Mouse (Mus musculus): ENCODE results near the gene Igdcc3. TPM values are rescaled to one million over a fixed set of nuclear protein-coding genes. Genes with fewer than 3 reads are reported as not detected.

Igdcc3 gene
- polyA plus RNA-seq, 1 experiment from 2014 or later = 2.4 TPM

DNA sequence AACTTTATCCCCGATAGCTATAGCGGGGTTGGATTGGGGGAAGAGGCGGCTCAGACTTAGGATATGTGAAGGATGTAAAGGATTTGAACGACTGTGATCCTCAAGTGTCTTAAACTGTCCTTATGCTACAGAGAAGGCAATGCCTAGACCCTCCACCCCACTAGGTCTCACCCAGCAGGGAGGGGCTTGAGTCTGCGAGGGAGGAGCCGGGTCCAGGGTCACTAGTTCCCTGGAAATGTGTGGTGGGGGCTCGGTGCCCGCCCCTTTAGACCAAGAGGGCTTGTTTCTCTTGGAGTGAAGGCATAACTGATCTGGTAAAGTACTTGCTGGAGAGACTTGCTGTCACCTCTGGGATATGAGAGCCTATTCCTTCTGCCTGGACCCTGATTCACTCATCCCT lies 1.4 kb downstream of the Igdcc3 start:
- Histone ChIP-seq H3K27ac (no peak overlapping the region), H3K9ac (ENCODE audit: low read depth, low read length) (peak overlapping the region; percentile 73; the same call in 1 of the 2 replicates), H3K27me3 (ENCODE audit: insufficient read depth, low read length) (peaks cover 3% of the 10 kb centered on the region; the same call in 1 of the 2 replicates), H3K9me3 (replicated peaks; ENCODE audit: low read length) (no peaks in the 10 kb centered on the region), H3K4me3 (replicated peaks; ENCODE audit: low read depth, low read length) (peak overlapping the region; percentile 74), H3K4me1 (replicated peaks; ENCODE audit: insufficient read depth, low read length) (peaks cover 14% of the 10 kb centered on the region; the same call in 1 of the 2 replicates), H3K36me3 (ENCODE audit: insufficient read depth, low read length) (no peaks in the 10 kb centered on the region), H3K4me2 (ENCODE audit: low read length) (peak overlapping the region; percentile 99)
- 4% methylated on average over 8 of the region's 8 CpGs for WGBS
- TF ChIP-seq CTCF (IDR thresholded peaks at IDR 0.05; ENCODE audit: low read depth) = no peak
- ATAC-seq (replicated peaks; ENCODE audit: low FRiP score, low read depth) = no peak
- peak; percentile 27 for DNase-seq (ENCODE audit: low spot score)

DNA sequence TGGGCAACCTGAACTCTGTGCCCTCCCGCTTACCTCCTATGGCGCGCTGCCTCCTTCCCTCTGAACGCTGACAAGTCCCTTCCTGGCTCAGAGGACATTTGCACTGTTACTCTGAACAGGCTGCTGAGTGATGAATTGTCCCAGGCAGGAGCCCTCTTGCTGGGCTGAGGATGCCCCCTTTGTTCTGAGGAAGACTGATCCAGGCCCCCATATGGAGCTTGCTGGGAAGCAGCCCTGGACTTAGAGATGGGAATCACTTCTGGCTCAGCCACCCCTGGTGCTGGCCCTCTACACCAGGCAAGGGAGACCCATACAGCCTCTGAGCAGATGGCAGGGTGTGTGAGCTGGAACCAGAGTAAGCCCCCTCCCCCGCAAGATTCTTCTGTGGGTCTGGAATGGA lies 5.0 kb downstream of the Igdcc3 start:
- no peaks in the 10 kb centered on the region for H3K9me3 ChIP-seq (replicated peaks; ENCODE audit: low read length)
- H3K27ac ChIP-seq = no peak overlapping the region
- WGBS = 67% methylated on average over 5 of the region's 5 CpGs
- no peaks in the 10 kb centered on the region for H3K36me3 ChIP-seq (ENCODE audit: insufficient read depth, low read length)
- DNase-seq (ENCODE audit: low spot score) = no peak
- no peak overlapping the region for H3K9ac ChIP-seq (ENCODE audit: low read depth, low read length)
- H3K4me1 ChIP-seq (replicated peaks; ENCODE audit: insufficient read depth, low read length) = peaks cover 11% of the 10 kb centered on the region; the same call in 1 of the 2 replicates
- no peak for ATAC-seq (replicated peaks; ENCODE audit: low FRiP score, low read depth)
- TF ChIP-seq CTCF (IDR thresholded peaks at IDR 0.05; ENCODE audit: low read depth) = no peak
- H3K4me2 ChIP-seq (ENCODE audit: low read length) = no peak overlapping the region
- H3K27me3 ChIP-seq (ENCODE audit: insufficient read depth, low read length) = peaks cover 3% of the 10 kb centered on the region; the same call in 1 of the 2 replicates
- H3K4me3 ChIP-seq (replicated peaks; ENCODE audit: low read depth, low read length) = no peak overlapping the region

DNA sequence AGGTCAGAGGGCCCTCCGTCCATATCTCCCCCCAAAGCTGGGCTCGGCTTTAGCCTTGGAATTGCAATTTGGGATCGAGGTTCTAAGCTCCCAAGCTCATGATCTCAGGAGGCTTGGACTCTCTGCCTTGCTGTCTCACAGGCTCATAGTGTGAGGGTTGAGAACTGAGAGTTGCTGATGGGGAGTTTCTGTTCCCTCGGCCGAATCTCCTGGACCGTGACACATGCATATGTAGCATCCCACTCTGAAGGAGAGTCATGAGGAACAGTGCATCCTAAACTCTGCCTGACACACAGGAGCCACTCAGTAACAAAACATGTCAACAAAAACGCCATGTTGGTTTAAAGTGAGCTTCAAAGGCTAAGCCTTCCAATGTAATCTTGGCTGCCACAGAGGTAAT lies 7.5 kb downstream of the Igdcc3 start:
- Histone ChIP-seq H3K4me2 (ENCODE audit: low read length) (no peak overlapping the region), H3K4me3 (replicated peaks; ENCODE audit: low read depth, low read length) (no peak overlapping the region), H3K4me1 (replicated peaks; ENCODE audit: insufficient read depth, low read length) (peaks cover 6% of the 10 kb centered on the region), H3K27me3 (ENCODE audit: insufficient read depth, low read length) (no peaks in the 10 kb centered on the region), H3K36me3 (ENCODE audit: insufficient read depth, low read length) (no peaks in the 10 kb centered on the region), H3K9ac (ENCODE audit: low read depth, low read length) (no peak overlapping the region), H3K27ac (no peak overlapping the region), H3K9me3 (replicated peaks; ENCODE audit: low read length) (no peaks in the 10 kb centered on the region)
- DNase-seq (ENCODE audit: low spot score) (no peak), ATAC-seq (replicated peaks; ENCODE audit: low FRiP score, low read depth) (no peak)
- no peak for TF ChIP-seq CTCF (IDR thresholded peaks at IDR 0.05; ENCODE audit: low read depth)
- 86% methylated on average over 7 of the region's 7 CpGs for WGBS

DNA sequence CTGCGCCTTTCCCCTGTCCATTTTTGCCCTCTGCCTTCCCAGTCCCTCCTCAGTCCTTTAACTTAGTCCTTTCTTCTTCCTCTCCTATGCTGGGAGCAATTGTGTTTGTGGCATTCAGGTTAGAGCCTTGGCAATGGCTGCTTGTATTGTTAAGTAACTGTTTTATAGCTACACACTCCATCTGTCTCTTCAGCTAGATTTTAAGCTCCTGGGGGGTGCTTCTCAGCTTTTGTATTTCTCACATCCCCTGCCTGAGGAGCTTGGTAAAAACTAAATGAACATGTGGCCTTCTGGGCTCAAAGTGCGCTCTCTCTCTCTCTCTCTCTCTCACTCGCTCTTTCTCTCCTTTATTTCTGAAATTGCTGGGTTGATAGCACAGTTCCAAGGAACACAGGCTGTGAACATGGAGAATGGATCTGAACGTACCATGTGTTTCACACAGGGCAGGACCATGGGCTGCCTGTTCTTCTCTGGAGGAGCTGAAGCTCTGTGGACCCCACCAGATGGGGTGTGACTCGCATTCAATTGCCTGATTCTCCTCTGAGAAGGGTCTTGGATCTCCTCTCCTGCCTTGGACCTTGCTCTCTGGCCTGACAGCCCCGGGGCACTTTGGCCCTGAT lies 11.8 kb downstream of the Igdcc3 start:
- ATAC-seq (replicated peaks; ENCODE audit: low FRiP score, low read depth) (0 out of 2 replicates have a peak, but pooled peaks have one; percentile 12), DNase-seq (ENCODE audit: low spot score) (no peak)
- no peak for TF ChIP-seq CTCF (IDR thresholded peaks at IDR 0.05; ENCODE audit: low read depth)
- no peaks in the 10 kb centered on the region for H3K36me3 ChIP-seq (ENCODE audit: insufficient read depth, low read length)
- peaks cover 36% of the 10 kb centered on the region for H3K4me1 ChIP-seq (replicated peaks; ENCODE audit: insufficient read depth, low read length)
- H3K4me2 ChIP-seq (ENCODE audit: low read length) = no peak overlapping the region
- no peak overlapping the region for H3K4me3 ChIP-seq (replicated peaks; ENCODE audit: low read depth, low read length)
- H3K9me3 ChIP-seq (replicated peaks; ENCODE audit: low read length) = no peaks in the 10 kb centered on the region
- WGBS = 69% methylated on average over 6 of the region's 6 CpGs
- no peaks in the 10 kb centered on the region for H3K27me3 ChIP-seq (ENCODE audit: insufficient read depth, low read length)
- peak overlapping the region; percentile 47; the same call in 1 of the 2 replicates for H3K27ac ChIP-seq
- H3K9ac ChIP-seq (ENCODE audit: low read depth, low read length) = 0 out of 2 replicates have a peak overlapping the region, but pooled peaks have one; percentile 23

DNA sequence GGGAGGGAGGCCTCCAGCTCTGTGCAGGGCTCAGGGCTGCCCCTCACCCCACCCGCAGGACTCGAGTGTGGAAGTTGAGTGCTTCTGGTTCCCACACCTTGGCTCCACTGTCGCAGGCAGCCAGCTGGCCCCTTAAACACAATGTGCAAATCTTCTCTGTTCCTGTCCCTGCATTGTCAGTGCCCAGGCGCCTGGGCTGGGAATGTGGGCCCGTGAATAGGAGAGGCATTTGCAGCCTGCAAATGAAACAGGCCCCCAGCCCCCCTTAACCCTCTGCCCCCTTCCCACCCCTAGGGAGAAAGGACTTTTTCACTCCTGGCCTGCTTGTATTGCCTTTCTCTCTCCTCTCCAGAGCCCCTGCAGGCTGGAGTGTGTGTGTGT lies 12.3 kb downstream of the Igdcc3 start:
- peaks cover 36% of the 10 kb centered on the region for H3K4me1 ChIP-seq (replicated peaks; ENCODE audit: insufficient read depth, low read length)
- no peaks in the 10 kb centered on the region for H3K9me3 ChIP-seq (replicated peaks; ENCODE audit: low read length)
- H3K9ac ChIP-seq (ENCODE audit: low read depth, low read length) = 0 out of 2 replicates have a peak overlapping the region, but pooled peaks have one; percentile 23
- no peak overlapping the region for H3K4me2 ChIP-seq (ENCODE audit: low read length)
- DNase-seq (ENCODE audit: low spot score) (no peak), ATAC-seq (replicated peaks; ENCODE audit: low FRiP score, low read depth) (peak; percentile 35; the same call in 1 of the 2 replicates)
- WGBS = 29% methylated on average over 5 of the region's 5 CpGs
- H3K4me3 ChIP-seq (replicated peaks; ENCODE audit: low read depth, low read length) = no peak overlapping the region
- no peaks in the 10 kb centered on the region for H3K36me3 ChIP-seq (ENCODE audit: insufficient read depth, low read length)
- no peaks in the 10 kb centered on the region for H3K27me3 ChIP-seq (ENCODE audit: insufficient read depth, low read length)
- no peak for TF ChIP-seq CTCF (IDR thresholded peaks at IDR 0.05; ENCODE audit: low read depth)
- H3K27ac ChIP-seq = peak overlapping the region; percentile 47

DNA sequence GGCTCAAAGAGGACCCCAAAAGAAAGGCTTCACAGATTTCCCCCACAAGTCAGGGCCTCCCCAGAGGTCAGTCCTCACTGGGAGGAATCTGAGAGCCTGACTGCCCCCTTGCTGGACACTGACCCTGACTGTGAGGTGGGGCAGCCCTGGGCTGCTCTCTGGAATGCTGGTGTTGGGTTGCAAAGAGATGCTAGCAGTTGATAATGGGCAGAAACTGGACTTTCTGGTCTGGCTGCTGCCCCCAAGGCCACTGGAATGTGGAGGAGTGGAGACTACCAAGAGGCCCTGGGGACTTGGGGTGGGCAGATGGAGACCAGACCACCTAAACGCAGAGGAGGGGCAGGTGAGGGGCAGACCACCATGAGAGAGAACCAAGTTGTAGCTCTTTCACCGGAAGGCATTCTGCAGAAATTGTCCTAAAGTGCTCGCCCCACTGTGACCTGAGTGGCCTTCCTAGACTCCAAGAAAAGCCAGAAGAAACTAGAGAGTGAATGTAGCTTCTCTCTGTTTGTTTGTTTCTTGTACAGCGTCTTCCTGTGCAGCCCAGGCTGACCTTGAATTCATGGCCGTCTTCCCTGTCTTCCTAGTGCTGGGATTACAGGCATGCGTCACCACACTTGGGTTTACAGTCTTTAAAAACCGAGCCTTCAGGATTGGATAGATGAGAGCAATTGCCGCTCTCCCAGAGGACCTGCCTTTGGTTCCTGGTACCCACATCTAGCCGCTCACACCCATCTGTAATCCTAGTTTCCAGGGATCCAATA lies 13.9 kb downstream of the Igdcc3 start:
- Histone ChIP-seq H3K4me2 (ENCODE audit: low read length) (no peak overlapping the region), H3K9ac (ENCODE audit: low read depth, low read length) (no peak overlapping the region), H3K9me3 (replicated peaks; ENCODE audit: low read length) (no peaks in the 10 kb centered on the region), H3K27me3 (ENCODE audit: insufficient read depth, low read length) (no peaks in the 10 kb centered on the region), H3K36me3 (ENCODE audit: insufficient read depth, low read length) (no peaks in the 10 kb centered on the region), H3K27ac (peak overlapping the region; percentile 83), H3K4me1 (replicated peaks; ENCODE audit: insufficient read depth, low read length) (peaks cover 36% of the 10 kb centered on the region), H3K4me3 (replicated peaks; ENCODE audit: low read depth, low read length) (no peak overlapping the region)
- WGBS = 43% methylated on average over 9 of the region's 9 CpGs
- DNase-seq (ENCODE audit: low spot score) (peak; percentile 70), ATAC-seq (replicated peaks; ENCODE audit: low FRiP score, low read depth) (peak; percentile 78; the same call in 1 of the 2 replicates)
- TF ChIP-seq CTCF (IDR thresholded peaks at IDR 0.05; ENCODE audit: low read depth) = no peak
